Mouse (Mus musculus) kidney, adult 2 months (tissue): ENCODE measurements at regions not wholly inside any gene's neighbourhood (a gene's known extent, or its start where the extent isn't known, plus 50 kb on each side); places are given as distances from the start of the nearest gene placed in this dataset.
A peak's percentile ranks its signal among the peaks of the same experiment; 100 is the strongest.

Experiments used
- DNase-seq: peaks from one replicate; pipeline ENCODE4 v3.0.0; 2021
- H3K27ac ChIP-seq: fragments of 200-500 bp; 2 replicates; pipeline ENCODE4 v1.5.1; 2012; ENCODE audit warnings: low read depth, low read length, control low read depth, inconsistent platforms; ENCODE audit not compliant: insufficient read depth
- H3K27me3 ChIP-seq: fragments of 200-500 bp; replicated peaks from 2 replicates; pipeline ENCODE4 v1.6.1; 2012; ENCODE audit warnings: mild to moderate bottlenecking, moderate library complexity, low read length, inconsistent platforms; ENCODE audit not compliant: control insufficient read depth, insufficient read depth
- H3K36me3 ChIP-seq: fragments of 200-500 bp; 2 replicates; pipeline ENCODE4 v1.6.1; 2012; ENCODE audit warnings: mild to moderate bottlenecking, moderate library complexity, low read length, inconsistent platforms; ENCODE audit not compliant: control insufficient read depth, insufficient read depth
- H3K4me1 ChIP-seq: fragments of 200-500 bp; 2 replicates; pipeline ENCODE4 v1.6.1; 2011; ENCODE audit warnings: low read length; ENCODE audit not compliant: control insufficient read depth, insufficient read depth
- H3K4me3 ChIP-seq: fragments of 200-500 bp; 2 replicates; pipeline ENCODE4 v1.5.1; 2011; ENCODE audit warnings: mild to moderate bottlenecking, low read depth, low read length, control low read depth; ENCODE audit not compliant: insufficient read depth
- CTCF ChIP-seq: fragments of 200-500 bp; conservative IDR thresholded peaks from 2 replicates; pipeline ENCODE4 v1.5.1; 2011; ENCODE audit warnings: low read depth, mild to moderate bottlenecking, control low read depth, low read length, moderate library complexity, mixed read lengths; ENCODE audit not compliant: insufficient read depth, insufficient read length
- POLR2A ChIP-seq: fragments of 200-500 bp; IDR thresholded peaks from one replicate; pipeline ENCODE4 v1.6.1; 2011; ENCODE audit warnings: low read depth, low read length, control low read depth
- WGBS: fragments of 180-500 bp; shearing (Covaris S2); methylation state at CpG from one replicate; pipeline ENCODE4 v1.1.7; 2018; 5-methylcytosine and 5-hydroxymethylcytosine counted together

- no peaks in the 10 kb centered on the region for H3K4me1 ChIP-seq
- WGBS: 40% methylated on average over 3 of the region's 3 CpGs
- H3K27ac ChIP-seq: no peak overlapping the region
- no peaks in the 10 kb centered on the region for H3K27me3 ChIP-seq
- H3K4me3 ChIP-seq: no peak overlapping the region
- H3K36me3 ChIP-seq: no peaks in the 10 kb centered on the region
- no peak for DNase-seq
- no peak for TF ChIP-seq CTCF
- no peak for TF ChIP-seq POLR2A
Measured at GRCm38 (mm10) chr7:115129001-115129400, 385.5 kb downstream of the Insc start.

GRCm38 (mm10) chr7:115131259-115131969 lies 387.9 kb downstream of the Insc start:
- no peak overlapping the region for H3K27ac ChIP-seq
- TF ChIP-seq CTCF (no peak), POLR2A (no peak)
- H3K36me3 ChIP-seq: no peaks in the 10 kb centered on the region
- no peaks in the 10 kb centered on the region for H3K4me1 ChIP-seq
- H3K27me3 ChIP-seq: no peaks in the 10 kb centered on the region
- H3K4me3 ChIP-seq: no peak overlapping the region
- WGBS: 89% methylated on average over 10 of the region's 10 CpGs
- DNase-seq: no peak

GRCm38 (mm10) chr7:115131970-115132551 lies 388.6 kb downstream of the Insc start:
- no peaks in the 10 kb centered on the region for H3K4me1 ChIP-seq
- H3K36me3 ChIP-seq: no peaks in the 10 kb centered on the region
- H3K4me3 ChIP-seq: no peak overlapping the region
- no peaks in the 10 kb centered on the region for H3K27me3 ChIP-seq
- H3K27ac ChIP-seq: no peak overlapping the region
- TF ChIP-seq POLR2A (no peak), CTCF (no peak)
- DNase-seq: no peak
- 70% methylated on average over 11 of the region's 11 CpGs for WGBS

- no peak for DNase-seq
- TF ChIP-seq POLR2A (no peak), CTCF (no peak)
- no peak overlapping the region for H3K27ac ChIP-seq
- H3K36me3 ChIP-seq: no peaks in the 10 kb centered on the region
- no peaks in the 10 kb centered on the region for H3K27me3 ChIP-seq
- H3K4me1 ChIP-seq: no peaks in the 10 kb centered on the region
- 68% methylated on average over 3 of the region's 3 CpGs for WGBS
- H3K4me3 ChIP-seq: no peak overlapping the region
Measured at GRCm38 (mm10) chr7:115132595-115132994, 389.1 kb downstream of the Insc start.

DNA sequence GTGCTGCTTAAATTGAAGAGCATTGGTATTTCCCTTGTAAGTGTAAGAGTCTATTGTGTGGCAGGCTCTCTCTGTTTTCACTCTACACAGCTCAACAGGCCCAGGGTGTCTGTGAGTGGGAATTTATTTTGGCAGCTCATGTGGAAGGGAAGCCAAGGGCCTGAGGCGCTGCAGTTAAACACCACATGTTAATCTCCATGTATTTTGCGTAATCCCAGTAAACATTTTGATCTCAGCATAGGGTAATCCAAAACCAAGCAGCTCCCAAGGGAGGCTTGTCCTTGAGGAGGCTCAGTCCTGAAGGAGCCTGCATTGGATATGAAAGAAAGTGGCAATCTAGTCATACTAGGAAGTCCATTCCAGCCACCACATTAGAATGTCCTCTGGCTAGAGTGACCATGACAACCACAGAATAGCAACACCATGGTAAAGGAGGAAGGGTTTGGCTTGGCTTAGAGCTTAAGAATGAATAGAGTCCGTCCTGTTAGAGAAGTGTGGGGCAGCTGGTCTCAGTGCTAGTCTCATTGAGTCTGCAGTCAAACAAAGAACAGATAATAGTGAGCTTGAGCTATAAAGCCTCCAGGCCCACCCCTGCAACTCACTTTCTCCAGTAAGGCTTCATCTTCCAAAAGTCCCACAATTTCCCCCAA lies 391.6 kb downstream of the Insc start:
- Histone ChIP-seq H3K27me3 (no peaks in the 10 kb centered on the region), H3K27ac (no peak overlapping the region), H3K4me3 (no peak overlapping the region), H3K36me3 (no peaks in the 10 kb centered on the region), H3K4me1 (no peaks in the 10 kb centered on the region)
- TF ChIP-seq CTCF: no peak
- no peak for TF ChIP-seq POLR2A
- no peak for DNase-seq
- 84% methylated on average over 3 of the region's 3 CpGs for WGBS

- 72% methylated on average over 3 of the region's 3 CpGs for WGBS
- H3K27ac ChIP-seq: no peak overlapping the region
- peak; percentile 60 for DNase-seq
- TF ChIP-seq POLR2A (no peak), CTCF (no peak)
- no peak overlapping the region for H3K4me3 ChIP-seq
- H3K27me3 ChIP-seq: no peaks in the 10 kb centered on the region
- H3K36me3 ChIP-seq: no peaks in the 10 kb centered on the region
- H3K4me1 ChIP-seq: no peaks in the 10 kb centered on the region
Measured at GRCm38 (mm10) chr7:115140286-115140685, 396.8 kb downstream of the Insc start.

- H3K4me1 ChIP-seq: no peaks in the 10 kb centered on the region
- 69% methylated on average over 2 of the region's 2 CpGs for WGBS
- no peak overlapping the region for H3K4me3 ChIP-seq
- DNase-seq: no peak
- H3K27ac ChIP-seq: no peak overlapping the region
- TF ChIP-seq CTCF (no peak), POLR2A (no peak)
- no peaks in the 10 kb centered on the region for H3K27me3 ChIP-seq
- H3K36me3 ChIP-seq: no peaks in the 10 kb centered on the region
Measured at GRCm38 (mm10) chr7:115142163-115142562, 398.7 kb downstream of the Insc start.
